Mouse (Mus musculus): ENCODE data around the gene BC051019.

DNA sequence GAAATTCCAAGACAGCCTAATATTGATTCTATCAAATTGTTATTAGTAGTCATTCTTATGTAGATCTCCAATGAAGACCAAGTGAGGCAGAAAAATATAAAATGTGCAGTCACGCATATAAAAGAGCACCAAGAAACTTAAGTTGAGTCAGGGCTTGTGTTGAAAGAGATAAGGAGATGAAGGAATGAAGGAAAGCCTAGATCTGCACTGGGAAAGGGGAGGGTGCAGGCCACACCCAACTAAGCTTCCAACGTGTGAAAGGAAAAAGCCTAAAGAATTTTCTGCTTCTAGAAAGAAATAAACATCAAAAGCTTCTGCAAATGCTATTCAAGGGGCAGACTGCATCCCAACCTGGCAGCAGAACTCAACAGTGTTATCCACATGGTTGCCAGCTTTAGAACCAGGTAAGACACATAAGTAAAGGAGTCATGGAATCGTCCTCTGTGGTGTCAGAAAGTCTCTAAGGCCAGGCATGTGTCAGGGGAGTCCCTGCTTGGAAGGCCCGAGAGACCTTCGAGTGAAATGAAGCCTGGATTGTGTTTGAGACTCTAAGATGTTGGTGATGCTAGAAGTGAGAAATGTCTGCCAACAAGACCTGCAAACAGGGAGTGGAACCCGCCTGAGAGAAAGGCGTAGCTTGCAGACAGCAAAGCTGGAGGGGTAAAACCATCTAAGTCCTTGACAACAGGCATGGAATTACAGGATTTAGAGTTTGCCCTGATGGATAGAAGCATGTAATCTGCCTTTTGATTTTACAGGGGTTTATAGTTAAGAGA lies 44.1 kb upstream of the BC051019 start:
- TF ChIP-seq CTCF (IDR thresholded peaks at IDR 0.05; ENCODE audit: insufficient read depth, low read length), result no peak
- TF ChIP-seq POLR2A (IDR thresholded peaks at IDR 0.05; ENCODE audit: borderline replicate concordance, extremely low read depth, low read depth, low read length), result no peak

All from lung, adult 2 months (tissue).